Mouse (Mus musculus) small intestine, adult 2 months (tissue): Measurements from ENCODE around the gene Whamm. TPM values are rescaled to one million over a fixed set of nuclear protein-coding genes. Genes with fewer than 3 reads are reported as not detected.

ENCODE experiments used
- H3K27ac ChIP-seq: fragments of 200-500 bp; 2 replicates; pipeline ENCODE4 v1.5.1; 2012; ENCODE audit warnings: low read depth, low read length, control low read depth, inconsistent platforms; ENCODE audit not compliant: insufficient read depth
- H3K27me3 ChIP-seq: fragments of 200-500 bp; 2 replicates; pipeline ENCODE4 v1.6.1; 2012; ENCODE audit warnings: mild to moderate bottlenecking, moderate library complexity, low read length, inconsistent platforms; ENCODE audit not compliant: control insufficient read depth, insufficient read depth
- H3K36me3 ChIP-seq: fragments of 200-500 bp; 2 replicates; pipeline ENCODE4 v1.6.1; 2012; ENCODE audit warnings: mild to moderate bottlenecking, low read length, control low read depth, inconsistent platforms; ENCODE audit not compliant: control insufficient read depth, insufficient read depth
- H3K4me1 ChIP-seq: fragments of 200-500 bp; 2 replicates; pipeline ENCODE4 v1.6.1; 2012; ENCODE audit warnings: low read length, inconsistent platforms, mixed read lengths; ENCODE audit not compliant: control insufficient read depth, insufficient read depth, insufficient read length
- H3K4me3 ChIP-seq: fragments of 200-500 bp; 2 replicates; pipeline ENCODE4 v1.5.1; 2012; ENCODE audit warnings: low read depth, mild to moderate bottlenecking, control low read depth, inconsistent platforms, low read length, moderate library complexity
- CTCF ChIP-seq: fragments of 200-500 bp; IDR thresholded peaks from 2 replicates; pipeline ENCODE4 v1.5.1; 2012; ENCODE audit warnings: low read depth, mild to moderate bottlenecking, control low read depth, inconsistent platforms, low read length, moderate library complexity, mixed read lengths; ENCODE audit not compliant: insufficient replicate concordance, insufficient read length; ENCODE audit errors: extremely low read depth
- POLR2A ChIP-seq: fragments of 200-500 bp; IDR thresholded peaks from 2 replicates; pipeline ENCODE4 v1.6.1; 2012; ENCODE audit warnings: low read depth, mild to moderate bottlenecking, control low read depth, inconsistent platforms, low read length, moderate library complexity
- WGBS: fragments of 180-500 bp; shearing (Covaris S2); methylation state at CpG from one replicate; pipeline ENCODE4 v1.1.7; 2018; 5-methylcytosine and 5-hydroxymethylcytosine counted together
- polyA plus RNA-seq: library from polyadenylated mRNA; depleted of rRNA; stranded (reverse); fragments of >200 nt; gene quantifications from 2 replicates; pipeline ENCODE4 v1.2.3, GENCODE M21; 2012

Gene Whamm
- polyA plus RNA-seq, 1 experiment, result 34.0 TPM

DNA sequence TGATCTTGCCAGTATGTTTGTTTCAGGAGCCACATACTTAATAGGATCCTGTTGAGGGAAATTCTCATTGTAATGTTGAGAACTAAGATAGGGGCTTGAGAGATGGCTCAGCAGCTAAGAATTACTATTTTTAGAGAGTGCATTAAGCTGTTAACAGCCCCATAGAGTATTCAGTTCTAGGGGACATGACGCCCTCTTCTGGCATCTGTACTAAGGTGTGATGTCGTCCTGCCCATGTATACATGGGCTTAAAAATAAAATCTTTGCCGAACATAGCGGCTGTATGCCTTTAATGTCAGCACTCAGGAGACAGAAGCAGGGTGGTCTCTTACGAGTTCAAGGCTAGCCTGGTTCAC is 336 bp upstream of the Whamm start:
- Histone ChIP-seq H3K4me1 (peaks cover 5% of the 10 kb centered on the region; the same call in 1 of the 2 replicates), H3K4me3 (0 out of 2 replicates have a peak overlapping the region, but pooled peaks have one; percentile 69), H3K36me3 (peaks cover 7% of the 10 kb centered on the region), H3K27me3 (no peaks in the 10 kb centered on the region), H3K27ac (no peak overlapping the region)
- TF ChIP-seq POLR2A (no peak), CTCF (no peak)
- WGBS, result 2% methylated on average over 5 of the region's 5 CpGs

DNA sequence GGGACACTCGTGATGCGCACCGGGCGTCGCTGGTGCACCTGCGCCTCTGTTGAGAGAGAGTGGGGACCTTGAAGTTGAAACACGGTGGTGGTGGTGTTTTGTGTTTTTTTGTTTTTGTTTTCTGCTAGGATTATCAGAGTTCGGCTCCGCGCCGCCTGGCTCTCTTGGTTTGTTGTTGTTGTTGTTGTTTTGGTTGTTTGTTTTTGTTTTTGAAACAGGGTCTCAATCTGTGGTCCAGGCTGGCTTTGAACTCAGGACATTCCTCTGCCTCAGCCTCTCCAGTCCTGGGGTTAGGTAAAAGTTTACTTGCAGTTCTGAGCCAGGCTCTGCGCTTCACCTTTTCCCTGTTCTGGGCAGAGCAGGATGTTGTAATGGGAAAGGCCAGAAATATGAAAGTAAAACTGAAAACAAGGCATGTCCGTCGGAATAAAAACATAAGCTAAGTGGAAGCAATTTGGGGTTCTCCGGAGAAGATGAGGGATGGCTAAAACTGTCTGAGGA is 925 bp downstream of the Whamm start:
- TF ChIP-seq POLR2A, result no peak
- no peak for TF ChIP-seq CTCF
- H3K4me1 ChIP-seq, result peaks cover 5% of the 10 kb centered on the region; the same call in 1 of the 2 replicates
- H3K36me3 ChIP-seq, result peaks cover 10% of the 10 kb centered on the region
- H3K27ac ChIP-seq, result peak overlapping the region; percentile 78
- peak overlapping the region; percentile 69 for H3K4me3 ChIP-seq
- H3K27me3 ChIP-seq, result no peaks in the 10 kb centered on the region
- WGBS, result 1% methylated on average over 15 of the region's 15 CpGs

DNA sequence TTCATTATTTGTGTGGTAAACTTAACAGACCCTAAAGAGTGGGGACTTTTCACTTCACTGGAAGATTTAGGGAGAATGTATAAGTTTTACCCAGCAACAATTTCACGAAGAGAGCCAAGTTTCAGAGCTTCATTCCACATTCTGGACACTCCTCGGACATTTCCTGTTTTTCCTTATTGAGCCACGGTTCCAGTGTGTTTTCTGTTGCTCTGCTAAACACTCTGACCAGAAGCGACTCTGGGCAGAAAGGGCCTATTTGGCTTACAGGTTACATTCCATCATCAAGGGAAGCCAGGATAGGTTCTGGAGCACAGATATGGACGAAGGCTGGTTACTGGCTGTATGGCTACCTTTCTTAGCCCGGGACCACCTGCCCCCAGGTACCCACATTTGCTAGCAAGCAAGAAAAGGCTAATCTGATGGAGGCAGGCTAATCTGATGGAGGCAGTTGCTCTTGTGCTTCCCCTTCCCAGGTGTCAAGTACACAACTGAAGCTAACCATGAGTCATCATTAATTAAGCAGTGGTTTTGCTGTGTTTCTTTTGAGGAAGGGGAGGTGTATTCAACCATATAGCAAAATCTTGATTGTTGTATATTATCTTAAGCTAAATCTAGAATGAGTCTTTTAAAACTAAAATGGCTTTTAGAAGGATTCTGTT is 1.7 kb downstream of the Whamm start:
- peak overlapping the region; percentile 78 for H3K27ac ChIP-seq
- TF ChIP-seq CTCF (no peak), POLR2A (no peak)
- WGBS, result 36% methylated on average over 6 of the region's 6 CpGs
- H3K36me3 ChIP-seq, result peaks cover 13% of the 10 kb centered on the region
- H3K4me1 ChIP-seq, result peaks cover 5% of the 10 kb centered on the region; the same call in 1 of the 2 replicates
- H3K27me3 ChIP-seq, result no peaks in the 10 kb centered on the region
- peak overlapping the region; percentile 13; the same call in 1 of the 2 replicates for H3K4me3 ChIP-seq

DNA sequence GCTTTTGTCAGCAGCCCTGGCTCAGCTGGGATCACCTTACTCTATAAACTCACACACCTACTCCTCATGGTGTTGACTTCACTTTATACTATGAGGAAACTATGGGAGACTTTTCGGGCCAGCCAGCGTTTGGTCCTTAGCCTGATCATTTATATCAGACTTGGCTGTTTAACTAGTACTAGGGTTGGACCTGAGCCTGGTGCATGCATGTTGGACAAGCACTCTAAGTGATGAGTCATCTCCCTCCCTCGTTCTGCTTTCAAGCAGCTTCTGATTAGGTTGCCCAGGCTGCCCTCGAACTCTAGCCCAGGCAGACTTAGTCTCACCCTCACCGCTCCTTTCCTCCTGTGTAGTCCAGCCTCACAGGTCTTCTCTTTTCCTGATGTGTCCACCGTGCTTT is 2.3 kb downstream of the Whamm start:
- Histone ChIP-seq H3K4me1 (peaks cover 5% of the 10 kb centered on the region; the same call in 1 of the 2 replicates), H3K27me3 (no peaks in the 10 kb centered on the region), H3K36me3 (peaks cover 17% of the 10 kb centered on the region), H3K4me3 (no peak overlapping the region), H3K27ac (peak overlapping the region; percentile 39; the same call in 1 of the 2 replicates)
- TF ChIP-seq POLR2A (no peak), CTCF (no peak)
- 41% methylated on average over 6 of the region's 6 CpGs for WGBS

DNA sequence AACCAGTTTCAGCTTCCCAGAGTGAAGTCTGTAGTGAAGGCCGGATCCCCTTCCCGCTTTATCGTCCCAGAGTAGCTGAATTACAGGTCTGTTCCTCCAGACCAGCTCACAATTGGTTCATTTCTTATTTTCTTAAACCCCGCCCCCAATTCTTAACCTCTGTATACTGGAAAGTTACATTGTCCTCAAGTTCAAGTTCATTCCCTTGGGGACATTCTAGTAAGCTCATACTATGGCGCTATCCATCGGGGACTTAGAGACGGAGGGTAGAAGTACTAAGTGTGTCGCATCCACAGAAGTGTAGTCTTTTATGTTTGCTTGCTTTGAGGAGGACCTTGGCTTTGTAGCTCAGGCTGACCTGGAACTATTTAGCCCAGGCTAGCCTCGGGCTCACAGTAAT is 2.8 kb downstream of the Whamm start:
- WGBS, result 95% methylated on average over 9 of the region's 9 CpGs
- Histone ChIP-seq H3K27ac (no peak overlapping the region), H3K4me1 (peaks cover 5% of the 10 kb centered on the region; the same call in 1 of the 2 replicates), H3K27me3 (no peaks in the 10 kb centered on the region), H3K36me3 (peaks cover 20% of the 10 kb centered on the region), H3K4me3 (no peak overlapping the region)
- TF ChIP-seq POLR2A (no peak), CTCF (no peak)

DNA sequence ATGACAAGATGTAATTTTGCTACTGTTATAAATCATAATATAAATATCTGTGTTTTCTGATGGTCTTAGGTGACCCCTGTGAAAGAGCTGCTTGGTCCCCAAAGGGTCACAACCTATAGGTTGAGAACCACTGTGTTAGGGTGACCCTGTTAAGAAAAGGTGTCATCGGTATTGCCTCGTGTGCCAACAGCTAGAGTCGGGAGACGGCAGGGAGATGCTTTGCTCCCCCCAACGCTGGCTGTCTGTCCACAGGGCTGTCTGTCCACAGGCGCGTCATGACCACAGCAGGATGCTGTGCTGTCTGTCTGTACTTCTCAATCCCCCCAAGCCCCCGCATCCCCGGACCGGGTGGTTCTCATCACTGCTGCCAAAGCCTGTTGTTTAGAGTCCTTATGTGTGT is 4.5 kb downstream of the Whamm start:
- peaks cover 5% of the 10 kb centered on the region; the same call in 1 of the 2 replicates for H3K4me1 ChIP-seq
- H3K36me3 ChIP-seq, result peaks cover 20% of the 10 kb centered on the region
- TF ChIP-seq POLR2A, result no peak
- H3K27ac ChIP-seq, result no peak overlapping the region
- whole genome bisulfite sequencing, result 92% methylated on average over 10 of the region's 10 CpGs
- H3K27me3 ChIP-seq, result no peaks in the 10 kb centered on the region
- no peak overlapping the region for H3K4me3 ChIP-seq

DNA sequence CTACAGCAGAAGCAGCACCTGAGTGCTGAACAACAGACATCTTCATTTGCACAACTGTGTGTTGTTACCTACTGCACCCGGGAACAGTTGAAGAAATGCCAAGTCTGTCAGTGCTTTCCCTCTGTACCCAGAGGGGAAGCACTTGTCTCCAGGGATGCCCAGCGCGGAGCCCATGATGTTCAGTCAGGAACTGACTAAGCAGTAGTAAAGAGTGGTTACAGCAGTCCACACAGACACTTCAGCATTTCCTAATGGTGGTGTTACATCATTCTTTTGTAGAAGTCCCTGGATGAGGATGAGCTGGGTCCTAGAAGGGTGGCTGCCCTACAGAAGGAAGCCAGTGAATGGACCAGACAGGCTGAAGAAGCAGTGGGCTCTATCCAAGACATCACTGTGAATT is 6.8 kb downstream of the Whamm start:
- Histone ChIP-seq H3K27ac (no peak overlapping the region), H3K4me3 (no peak overlapping the region), H3K36me3 (peaks cover 20% of the 10 kb centered on the region), H3K27me3 (no peaks in the 10 kb centered on the region), H3K4me1 (peaks cover 5% of the 10 kb centered on the region; the same call in 1 of the 2 replicates)
- TF ChIP-seq POLR2A (no peak), CTCF (no peak)
- 80% methylated on average over 3 of the region's 3 CpGs for WGBS

DNA sequence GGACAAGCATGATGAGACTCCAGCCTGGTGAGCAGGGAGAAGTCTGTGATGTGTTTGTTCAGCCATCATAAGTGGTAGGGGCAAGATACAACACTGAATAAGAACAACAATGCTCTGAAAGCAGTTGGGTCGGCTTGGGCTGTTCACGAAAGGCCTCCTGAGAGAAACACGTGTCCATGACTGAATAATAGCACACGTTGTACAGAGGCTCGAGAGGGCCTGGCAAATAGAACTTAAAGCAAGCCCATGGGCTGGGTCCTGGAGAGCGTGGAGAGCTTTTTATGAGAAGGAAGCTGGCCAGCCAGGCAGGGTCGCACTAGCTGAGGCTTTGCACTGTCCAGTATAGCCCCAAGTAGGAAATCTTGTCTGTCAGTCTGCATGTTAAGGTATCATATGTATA is 7.3 kb downstream of the Whamm start:
- TF ChIP-seq CTCF, result no peak
- TF ChIP-seq POLR2A, result no peak
- peaks cover 20% of the 10 kb centered on the region for H3K36me3 ChIP-seq
- peaks cover 3% of the 10 kb centered on the region; the same call in 1 of the 2 replicates for H3K4me1 ChIP-seq
- H3K27ac ChIP-seq, result no peak overlapping the region
- WGBS, result 91% methylated on average over 7 of the region's 7 CpGs
- H3K27me3 ChIP-seq, result no peaks in the 10 kb centered on the region
- no peak overlapping the region for H3K4me3 ChIP-seq
